Mouse (Mus musculus): ENCODE measurements around the gene Kdm5b. TPM values are rescaled to one million over a fixed set of nuclear protein-coding genes. Genes with fewer than 3 reads are reported as not detected.
"Not testable (repeated sequence)": the region's sequence is repeated elsewhere in the genome, so short reads cannot be mapped to it uniquely, and the experiment has no call there.

Kdm5b gene
- total RNA-seq (2021) = 10 to 100 TPM; 64.2 to 65.5 TPM

- DNase-seq (ENCODE audit: low spot score in 2 of 2) = peak; percentile 87 to 88
- intact Hi-C loops (cut with DNase I) = no loop called here
Measured at GRCm38 (mm10) chr1:134559976-134560375, at the start of gene Kdm5b. Gene Kdm5b (plus strand): TSS chr1:134560171.

- no peak for DNase-seq (ENCODE audit: low spot score in 2 of 2)
- intact Hi-C loops (cut with DNase I) = no loop called here
Measured at GRCm38 (mm10) chr1:134512183-134512582, 47.8 kb upstream of the Kdm5b start.

GRCm38 (mm10) chr1:134512584-134512983, 47.4 kb upstream of the Kdm5b start:
- intact Hi-C loops (cut with DNase I) = no loop called here
- DNase-seq (ENCODE audit: low spot score in 2 of 2) = no peak

- intact Hi-C loops (cut with DNase I) = no loop called here
- DNase-seq (ENCODE audit: low spot score in 2 of 2) = no peak
Measured at GRCm38 (mm10) chr1:134513312-134513860, 46.6 kb upstream of the Kdm5b start.

- DNase-seq (ENCODE audit: low spot score in 2 of 2) = no peak
- intact Hi-C loops (cut with DNase I) = no loop called here
Measured at GRCm38 (mm10) chr1:134513876-134514590, 45.9 kb upstream of the Kdm5b start.

GRCm38 (mm10) chr1:134515891-134516290, 44.1 kb upstream of the Kdm5b start:
- intact Hi-C loops (cut with DNase I) = loop anchor here (5.0 kb wide), 1 partner anchor 71 kb away; no protein-coding TSS in a partner anchor
- no peak for DNase-seq (ENCODE audit: low spot score in 2 of 2)

- intact Hi-C loops (cut with DNase I) = loop anchor here (5.0 kb wide), 1 partner anchor 71 kb away; no protein-coding TSS in a partner anchor
- DNase-seq (ENCODE audit: low spot score in 2 of 2) = no peak
Measured at GRCm38 (mm10) chr1:134516491-134517198, 43.3 kb upstream of the Kdm5b start.

GRCm38 (mm10) chr1:134517841-134518240, 42.1 kb upstream of the Kdm5b start:
- not testable (repeated sequence) for DNase-seq (ENCODE audit: low spot score in 2 of 2)
- intact Hi-C loops (cut with DNase I) = loop anchor here (5.0 kb wide), 1 partner anchor 69 kb away; no protein-coding TSS in a partner anchor

GRCm38 (mm10) chr1:134518677-134519076, 41.3 kb upstream of the Kdm5b start:
- peak; percentile 81 to 92 for DNase-seq (ENCODE audit: low spot score in 2 of 2)
- intact Hi-C loops (cut with DNase I) = loop anchor here (5.0 kb wide), 1 partner anchor 69 kb away; no protein-coding TSS in a partner anchor

- not testable (repeated sequence) for DNase-seq (ENCODE audit: low spot score in 2 of 2)
- intact Hi-C loops (cut with DNase I) = loop anchor here (5.0 kb wide), 1 partner anchor 68 kb away; no protein-coding TSS in a partner anchor
Measured at GRCm38 (mm10) chr1:134519201-134519600, 40.8 kb upstream of the Kdm5b start.

GRCm38 (mm10) chr1:134520001-134520721, 39.8 kb upstream of the Kdm5b start:
- DNase-seq (ENCODE audit: low spot score in 2 of 2) = no peak
- intact Hi-C loops (cut with DNase I) = no loop called here

GRCm38 (mm10) chr1:134521163-134521562, 38.8 kb upstream of the Kdm5b start:
- intact Hi-C loops (cut with DNase I) = no loop called here
- DNase-seq (ENCODE audit: low spot score in 2 of 2) = no peak

- no peak for DNase-seq (ENCODE audit: low spot score in 2 of 2)
- intact Hi-C loops (cut with DNase I) = no loop called here
Measured at GRCm38 (mm10) chr1:134522325-134522724, 37.6 kb upstream of the Kdm5b start.

GRCm38 (mm10) chr1:134524424-134524823, 35.5 kb upstream of the Kdm5b start:
- no peak for DNase-seq (ENCODE audit: low spot score in 2 of 2)
- intact Hi-C loops (cut with DNase I) = no loop called here

- intact Hi-C loops (cut with DNase I) = no loop called here
Measured at GRCm38 (mm10) chr1:134525015-134525414, 35.0 kb upstream of the Kdm5b start.

GRCm38 (mm10) chr1:134526752-134527151, 33.2 kb upstream of the Kdm5b start:
- no peak for DNase-seq (ENCODE audit: low spot score in 2 of 2)
- intact Hi-C loops (cut with DNase I) = no loop called here

More at GRCm38 (mm10) chr1:134525015-134525414, 35.0 kb upstream of the Kdm5b start:
- no peak for DNase-seq (ENCODE audit: low spot score in 2 of 2)

GRCm38 (mm10) chr1:134530618-134531017, 29.4 kb upstream of the Kdm5b start:
- intact Hi-C loops (cut with DNase I) = no loop called here
- DNase-seq (ENCODE audit: low spot score in 2 of 2) = peak; percentile 27 to 39

GRCm38 (mm10) chr1:134533710-134534109, 26.3 kb upstream of the Kdm5b start:
- DNase-seq (ENCODE audit: low spot score in 2 of 2); intact Hi-C loops (cut with DNase I): not testable (repeated sequence)

- no peak for DNase-seq (ENCODE audit: low spot score in 2 of 2)
- intact Hi-C loops (cut with DNase I) = no loop called here
Measured at GRCm38 (mm10) chr1:134535054-134535453, 24.9 kb upstream of the Kdm5b start.

GRCm38 (mm10) chr1:134535513-134535912, 24.5 kb upstream of the Kdm5b start:
- DNase-seq (ENCODE audit: low spot score in 2 of 2) = no peak
- intact Hi-C loops (cut with DNase I) = no loop called here

Measured in left cerebral cortex, postnatal 25 days (tissue).